Mouse (Mus musculus): ENCODE results near the gene Gm20538. TPM values are rescaled to one million over a fixed set of nuclear protein-coding genes. Genes with fewer than 3 reads are reported as not detected.

Gene Gm20538
- total RNA-seq, 2 experiments from 2014 or later = not detected

GRCm38 (mm10) chr19:44530018-44530417, 22.6 kb downstream of the Gm20538 start:
- no peak for DNase-seq

DNA sequence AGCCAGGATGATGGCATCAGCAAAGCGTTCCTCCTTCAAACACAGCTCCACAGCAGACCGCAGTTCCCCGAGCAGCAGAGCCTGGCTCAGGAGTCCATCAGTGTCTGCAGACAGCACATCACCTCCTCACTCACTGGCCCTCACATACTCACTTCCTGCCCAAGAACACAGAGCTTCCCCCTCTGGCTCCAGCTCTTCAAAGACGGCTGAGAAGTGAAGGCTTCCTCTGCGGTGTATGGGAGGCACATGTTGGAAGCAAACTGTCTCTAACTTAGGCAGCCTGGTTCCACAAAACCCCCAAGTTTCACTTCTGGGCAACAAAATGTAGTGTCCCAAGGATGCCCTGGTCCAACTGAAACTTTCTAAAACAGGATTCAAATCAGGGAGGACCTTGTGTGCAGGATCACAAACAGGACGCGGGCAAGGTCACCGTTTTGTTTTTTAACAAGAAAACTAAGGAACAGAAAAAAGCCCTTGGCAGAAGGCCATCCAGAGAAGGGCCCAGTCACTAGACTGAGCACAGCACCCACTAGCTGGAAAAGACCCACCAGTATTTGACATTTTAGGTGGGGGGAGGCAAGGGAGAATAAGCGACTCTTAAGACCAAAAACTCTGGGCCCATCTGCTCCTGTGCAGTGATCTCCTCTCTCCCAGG, 27.0 kb downstream of the Gm20538 start:
- peak; percentile 41 for DNase-seq

GRCm38 (mm10) chr19:44519152-44519551, 33.5 kb downstream of the Gm20538 start:
- DNase-seq = peak; percentile 38

- DNase-seq = no peak
These were observed 34.4 kb downstream of the Gm20538 start for GRCm38 (mm10) chr19:44517996-44518768.

DNA sequence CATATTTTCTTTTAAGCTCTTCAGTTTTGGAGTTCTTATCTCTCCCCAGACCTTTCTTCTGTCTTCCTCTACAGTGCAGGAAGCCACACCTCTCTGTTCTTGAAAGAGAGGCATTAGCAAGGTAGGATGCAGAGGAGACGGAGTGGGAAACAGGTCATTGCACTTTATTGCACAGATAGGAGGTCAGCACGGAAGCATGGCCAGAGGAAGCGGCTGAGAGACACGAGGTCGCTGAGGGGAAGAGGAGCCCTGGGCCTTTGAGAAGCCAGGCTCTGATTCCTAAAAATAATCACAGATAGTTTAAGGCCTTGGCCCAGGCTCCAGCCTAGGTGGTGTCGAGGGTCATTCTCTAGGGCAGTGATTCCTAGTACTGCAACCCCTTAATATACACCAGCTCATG, 36.9 kb downstream of the Gm20538 start:
- no peak for DNase-seq

GRCm38 (mm10) chr19:44514521-44515451, 37.8 kb downstream of the Gm20538 start:
- no peak for DNase-seq

DNA sequence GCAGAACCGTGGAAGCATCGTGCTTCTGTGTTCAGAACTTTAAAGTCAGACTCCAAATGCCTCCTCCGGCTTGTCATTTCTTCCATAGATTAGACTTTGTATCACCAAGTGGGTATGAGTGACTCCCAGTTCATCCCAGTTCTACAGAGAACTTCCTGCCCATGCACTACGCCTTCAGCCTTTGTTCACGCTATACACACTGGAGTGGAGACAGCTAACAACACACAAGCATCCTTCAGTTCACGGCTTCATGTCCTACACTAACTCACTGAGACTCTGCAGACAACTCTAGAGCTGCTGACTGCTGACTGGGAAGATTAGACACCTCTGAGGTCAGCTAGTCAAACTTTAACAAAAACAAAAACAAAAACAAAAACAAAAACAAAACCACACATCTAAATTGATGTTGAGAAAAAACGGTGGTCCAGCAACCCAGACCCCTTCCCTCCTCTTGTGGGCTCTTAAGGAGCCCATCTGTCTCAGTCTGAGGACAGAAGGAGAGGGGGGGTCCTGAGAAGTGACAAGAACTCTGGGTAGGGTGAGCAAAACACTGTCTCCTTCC, 38.6 kb downstream of the Gm20538 start:
- DNase-seq = no peak

DNA sequence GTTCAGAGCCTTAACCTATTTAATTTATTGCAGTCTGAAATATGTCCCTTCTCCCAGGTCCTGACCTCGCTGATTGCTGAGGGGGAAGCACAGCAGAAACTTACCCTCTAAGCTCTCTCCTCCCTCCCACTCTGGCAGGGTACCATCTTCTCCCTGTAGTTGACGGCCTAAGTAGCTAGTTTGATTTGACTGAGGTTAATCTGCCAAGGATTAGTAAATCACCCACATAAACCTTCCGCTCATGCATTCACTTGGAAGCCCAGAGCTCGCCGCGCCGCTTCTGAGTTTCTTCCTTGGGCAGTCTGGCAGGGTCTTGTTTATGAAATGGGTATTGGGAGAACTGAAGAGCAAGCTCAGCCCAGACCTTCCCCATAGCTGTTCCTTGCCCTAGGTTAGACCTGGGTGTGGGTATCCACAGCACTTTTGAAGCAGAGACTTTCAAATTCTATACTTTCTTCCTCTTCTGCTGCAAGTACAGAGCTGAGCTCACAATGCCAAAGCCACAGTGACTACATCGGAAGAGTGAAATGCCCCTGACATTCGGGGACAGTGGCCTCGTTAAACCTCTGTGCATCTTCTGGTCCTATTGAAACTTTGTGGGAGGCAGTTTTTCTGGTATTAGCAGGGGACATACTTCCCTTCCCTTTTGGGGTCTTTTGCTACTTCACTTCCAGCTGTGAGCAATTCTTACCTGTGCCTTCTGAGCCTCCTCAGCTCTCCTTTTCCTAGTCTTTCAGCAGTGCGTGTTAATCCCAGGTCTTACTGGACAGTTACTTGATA, 39.4 kb downstream of the Gm20538 start:
- peak; percentile 27 for DNase-seq

GRCm38 (mm10) chr19:44512601-44513000, 40.0 kb downstream of the Gm20538 start:
- no peak for DNase-seq

DNA sequence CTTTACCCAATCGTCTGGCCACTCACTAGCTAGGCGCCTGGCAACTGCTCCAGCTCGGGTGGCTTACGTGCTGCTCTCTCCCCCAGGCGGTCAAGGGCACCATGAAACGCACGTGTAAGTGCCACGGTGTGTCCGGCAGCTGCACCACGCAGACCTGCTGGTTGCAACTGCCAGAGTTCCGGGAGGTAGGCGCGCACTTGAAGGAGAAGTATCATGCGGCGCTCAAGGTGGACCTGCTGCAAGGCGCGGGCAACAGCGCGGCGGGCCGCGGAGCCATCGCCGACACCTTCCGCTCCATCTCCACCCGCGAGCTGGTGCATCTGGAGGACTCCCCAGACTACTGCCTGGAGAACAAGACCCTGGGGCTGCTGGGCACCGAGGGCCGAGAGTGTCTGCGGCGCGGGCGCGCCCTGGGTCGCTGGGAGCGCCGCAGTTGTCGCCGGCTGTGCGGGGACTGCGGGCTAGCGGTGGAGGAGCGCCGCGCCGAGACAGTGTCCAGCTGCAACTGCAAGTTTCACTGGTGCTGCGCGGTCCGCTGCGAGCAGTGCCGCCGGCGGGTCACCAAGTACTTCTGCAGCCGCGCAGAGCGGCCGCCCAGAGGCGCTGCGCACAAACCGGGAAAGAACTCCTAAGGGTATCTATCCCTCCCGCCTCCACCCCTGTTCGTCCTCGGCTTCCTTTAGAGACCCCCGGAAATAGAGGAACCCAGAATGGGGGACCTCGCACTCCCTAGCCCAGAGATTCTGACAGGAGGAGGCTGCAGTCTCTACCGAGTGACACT, 41.0 kb downstream of the Gm20538 start:
- DNase-seq = peak; percentile 70

- no peak for DNase-seq
These were observed 42.0 kb downstream of the Gm20538 start for GRCm38 (mm10) chr19:44510534-44511175.

DNA sequence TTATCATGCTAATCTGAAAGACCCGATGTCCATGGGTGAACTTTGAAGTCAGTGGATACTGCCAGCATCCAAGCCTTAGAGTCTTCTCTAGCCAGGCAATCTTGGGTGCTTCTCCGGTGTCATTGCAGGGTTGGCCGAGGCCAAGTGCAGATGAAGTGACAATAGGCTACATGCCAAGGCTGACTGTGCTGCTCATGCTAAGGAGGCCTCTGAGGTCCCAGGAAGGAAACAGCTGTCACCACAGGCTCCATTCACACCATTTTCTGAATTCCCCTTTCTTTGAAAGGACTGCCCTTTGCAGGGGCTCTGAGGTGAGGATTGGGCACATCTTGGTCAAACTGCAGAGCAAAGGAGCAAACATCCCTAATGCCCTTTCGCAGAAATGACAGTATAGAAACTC, 49.9 kb downstream of the Gm20538 start:
- DNase-seq = no peak

DNA sequence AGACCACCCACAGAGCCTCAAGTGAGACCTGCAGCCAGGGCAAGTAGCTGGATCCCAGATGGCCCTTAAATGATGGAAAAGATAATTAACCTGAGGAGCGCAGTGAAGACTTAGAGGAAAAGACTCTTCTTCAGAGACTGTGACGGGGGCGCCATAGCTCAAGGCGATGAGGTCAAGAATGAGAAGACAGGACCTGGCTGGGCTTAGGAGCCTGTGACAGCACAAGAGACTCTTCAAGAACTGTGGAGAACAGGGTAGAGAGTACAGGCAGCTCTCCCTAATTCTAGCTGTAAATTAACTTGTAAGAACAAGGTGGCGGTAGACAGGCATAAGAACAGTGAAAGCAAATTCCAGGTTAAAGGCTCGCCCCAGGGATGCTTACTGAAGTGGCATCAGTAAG, 50.7 kb downstream of the Gm20538 start:
- DNase-seq = no peak

DNA sequence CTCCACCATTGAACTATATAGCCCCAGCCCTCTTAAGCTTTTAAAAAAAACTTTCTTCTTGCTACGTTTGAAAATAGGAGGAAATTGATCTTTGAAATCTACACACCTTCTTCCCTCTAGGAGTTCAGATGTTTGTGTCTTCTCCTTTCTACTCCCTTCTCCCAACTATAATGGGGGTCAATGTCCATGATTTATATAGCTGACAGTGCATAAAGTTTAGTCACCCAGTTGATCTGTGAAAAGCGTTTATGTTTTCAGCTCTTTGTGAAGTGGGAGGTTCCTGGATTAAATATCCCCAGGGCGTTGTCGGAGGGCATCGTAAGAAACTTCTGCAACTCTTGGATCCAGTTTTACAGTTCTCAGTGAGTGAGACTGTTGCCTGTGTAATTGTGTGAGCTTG, 52.4 kb downstream of the Gm20538 start:
- DNase-seq = no peak

DNA sequence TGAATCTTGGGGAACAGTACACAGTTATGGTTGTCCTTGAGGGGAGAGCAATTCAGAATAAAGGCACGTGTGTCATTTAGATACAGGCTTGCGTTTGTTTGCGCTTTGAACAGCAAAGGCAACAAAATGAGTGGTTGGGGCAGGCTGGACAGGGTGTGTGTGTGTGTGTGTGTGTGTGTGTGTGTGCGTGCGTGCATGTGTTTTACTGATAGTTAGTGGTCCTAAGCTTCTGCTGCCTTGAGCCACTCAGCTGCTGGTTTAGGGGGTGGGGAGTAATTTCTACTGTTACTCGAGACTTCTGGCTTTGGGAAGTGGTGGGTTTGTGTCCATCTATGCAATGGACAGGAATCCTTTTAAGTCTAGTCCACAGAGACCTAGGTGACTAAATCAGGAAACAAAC, 53.7 kb downstream of the Gm20538 start:
- no peak for DNase-seq

GRCm38 (mm10) chr19:44496941-44497340, 55.7 kb downstream of the Gm20538 start:
- no peak for DNase-seq

GRCm38 (mm10) chr19:44496511-44496910, 56.1 kb downstream of the Gm20538 start:
- no peak for DNase-seq

All from adrenal gland, postnatal 10 days (tissue).